19 mouse cellular contexts compared by ENCODE assay signal in the genomic region with DNA sequence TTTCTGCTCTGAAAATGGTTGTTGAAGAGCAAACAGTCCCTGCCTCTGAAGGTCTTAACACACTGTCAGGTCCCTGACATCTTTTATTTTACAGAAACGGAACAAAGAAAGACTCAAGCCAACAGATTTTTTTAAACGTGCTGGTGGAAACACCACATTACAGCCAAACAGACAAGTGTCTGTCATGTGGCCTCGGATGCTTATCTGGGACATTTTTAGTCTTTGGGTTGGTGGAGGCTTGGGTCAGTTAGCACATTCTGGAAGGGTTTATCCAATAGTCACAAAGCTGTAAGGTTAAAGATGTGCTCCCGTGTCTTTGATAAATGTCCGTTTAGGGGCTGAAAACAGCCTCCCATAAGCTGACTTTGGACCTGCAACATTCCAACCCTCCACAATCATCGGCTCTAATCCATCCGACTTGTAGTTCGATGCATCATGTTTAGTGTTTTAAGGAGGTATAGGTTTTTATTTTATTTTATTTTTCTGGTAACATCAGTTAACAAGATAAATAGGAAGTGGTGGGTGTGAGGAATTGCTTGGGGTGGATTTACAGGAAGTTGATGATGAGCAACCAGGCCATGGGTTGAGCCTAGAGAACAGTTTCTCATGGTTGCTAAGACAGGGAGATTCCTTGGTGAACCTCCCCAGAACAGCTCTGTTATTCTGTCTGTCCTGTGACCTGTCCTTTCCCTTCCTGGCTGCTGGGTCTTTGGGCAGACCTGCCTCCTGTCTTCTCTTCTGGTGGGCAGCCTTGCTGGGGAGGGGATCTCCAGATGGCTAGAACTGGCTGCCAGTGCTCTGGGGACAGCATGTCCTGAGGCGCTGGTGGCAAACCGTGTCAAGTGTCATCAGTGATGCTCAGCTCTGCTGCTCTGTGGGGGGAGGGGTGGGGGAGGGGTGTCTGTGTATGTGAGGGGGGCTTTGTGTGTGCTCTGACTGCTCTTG. TPM values are rescaled to one million over a fixed set of nuclear protein-coding genes. Genes with fewer than 3 reads are reported as not detected.
A peak's percentile ranks its signal among the peaks of the same experiment; 100 is the strongest.
DNase-seq lines count a peak whose midpoint lies in the region; ATAC-seq and TF ChIP-seq lines count a peak whose summit lies in the region.
"Had no signal": no experiment of that assay in that cellular context is flagged by ENCODE, and none has a peak within 500 bp of the region (broad histone marks: within the 10 kb centered on the region; RNA-seq: fewer than 3 reads in every experiment).

No protein-coding gene starts in this region.

- no peak overlapping the region for H3K9ac ChIP-seq in forebrain, embryonic 14.5 days (ENCODE audit: low read length)
- H3K9ac ChIP-seq in MEL (ENCODE audit: control insufficient read depth, low read depth, low read length, poor library complexity, severe bottlenecking) = peak overlapping the region; percentile 58
- H3K9ac ChIP-seq: embryonic facial prominence, embryonic 12.5 days; forebrain, embryonic 12.5 days; heart, embryonic 15.5 days had no signal

- H3K36me3 ChIP-seq in forebrain, embryonic 10.5 days (replicated peaks) = no peaks in the 10 kb centered on the region
- no peaks in the 10 kb centered on the region for H3K36me3 ChIP-seq in forebrain, embryonic 14.5 days (ENCODE audit: control insufficient read depth, insufficient read depth, low read length)
- H3K36me3 ChIP-seq in MEL (ENCODE audit: control insufficient read depth in 1 of 2, insufficient read depth in 2 of 2, low read length in 2 of 2) = peaks cover 0 to 58% of the 10 kb centered on the region in 2 experiments; a peak in 2 of 4 replicates
- peaks cover 87% of the 10 kb centered on the region for H3K36me3 ChIP-seq in megakaryocyte, embryonic 14.5 days (replicated peaks; ENCODE audit: low read length)
- H3K36me3 ChIP-seq: embryonic facial prominence, embryonic 12.5 days; forebrain, embryonic 12.5 days; heart, embryonic 15.5 days had no signal

- ATAC-seq in forebrain, embryonic 14.5 days = no peak
- ATAC-seq: intestine, postnatal 0 days had no signal

- no peak for DNase-seq in forebrain, embryonic 10.5 days (ENCODE audit: extremely low spot score, low spot score)
- DNase-seq in forebrain, embryonic 14.5 days (ENCODE audit: low spot score) = no peak
- peak; percentile 51 for DNase-seq in lung, postnatal 36 days
- no peak for DNase-seq in lung, postnatal 25 days (ENCODE audit: low spot score)
- DNase-seq in MEL (ENCODE audit: low read depth, low spot score) = peak; percentile 81
- DNase-seq in urinary bladder, postnatal 36 days (ENCODE audit: low spot score in 2 of 2) = no peak
- DNase-seq in right cerebral cortex, postnatal 4 days = no peak
- DNase-seq: cerebellum, adult 8-10 months; gastrocnemius, postnatal 14 days; kidney, postnatal 4 days had no signal

- TF ChIP-seq RAD21 in MEL (IDR thresholded peaks at IDR 0.05; ENCODE audit: low read depth, low read length) = no peak

- WGBS in forebrain, embryonic 10.5 days = 76% methylated on average over 10 of the region's 10 CpGs
- 76% methylated on average over 10 of the region's 10 CpGs for WGBS in forebrain, embryonic 14.5 days

- no peak for TF ChIP-seq CTCF in MEL (IDR thresholded peaks at IDR 0.05 in 2 of 3, conservative IDR thresholded peaks at IDR 0.05 in 1 of 3; ENCODE audit: control insufficient read depth in 1 of 3, insufficient read depth in 1 of 3, low read depth in 2 of 3, low read length in 3 of 3, poor library complexity in 1 of 3, severe bottlenecking in 1 of 3)

- H3K4me1 ChIP-seq in forebrain, embryonic 10.5 days = peaks cover 44% of the 10 kb centered on the region
- H3K4me1 ChIP-seq in forebrain, embryonic 14.5 days (ENCODE audit: control insufficient read depth, insufficient read depth, low read length) = no peaks in the 10 kb centered on the region
- H3K4me1 ChIP-seq in MEL (ENCODE audit: control insufficient read depth in 1 of 2, insufficient read depth in 2 of 2, low read length in 2 of 2) = peaks cover 13 to 52% of the 10 kb centered on the region in 2 experiments
- H3K4me1 ChIP-seq in megakaryocyte, embryonic 14.5 days = peaks cover 91% of the 10 kb centered on the region

- no peaks in the 10 kb centered on the region for H3K9me3 ChIP-seq in forebrain, embryonic 10.5 days
- no peaks in the 10 kb centered on the region for H3K9me3 ChIP-seq in forebrain, embryonic 14.5 days (replicated peaks; ENCODE audit: control insufficient read depth, low read length)
- no peaks in the 10 kb centered on the region for H3K9me3 ChIP-seq in MEL (replicated peaks; ENCODE audit: insufficient read depth, low read length)
- no peaks in the 10 kb centered on the region for H3K9me3 ChIP-seq in megakaryocyte, embryonic 14.5 days
- H3K9me3 ChIP-seq: embryonic facial prominence, embryonic 12.5 days; forebrain, embryonic 12.5 days; heart, embryonic 15.5 days had no signal

- peaks cover 54% of the 10 kb centered on the region for H3K79me2 ChIP-seq in MEL (ENCODE audit: control insufficient read depth, insufficient read depth, low read length, poor library complexity)

- H3K27me3 ChIP-seq in forebrain, embryonic 10.5 days (ENCODE audit: poor library complexity, severe bottlenecking) = no peaks in the 10 kb centered on the region
- H3K27me3 ChIP-seq in forebrain, embryonic 14.5 days (replicated peaks; ENCODE audit: control insufficient read depth, insufficient read depth, low read length) = no peaks in the 10 kb centered on the region
- H3K27me3 ChIP-seq in MEL (ENCODE audit: control insufficient read depth in 1 of 2, insufficient read depth in 2 of 2, low read length in 2 of 2) = no peaks in the 10 kb centered on the region
- H3K27me3 ChIP-seq in megakaryocyte, embryonic 14.5 days (replicated peaks) = no peaks in the 10 kb centered on the region
- H3K27me3 ChIP-seq: embryonic facial prominence, embryonic 12.5 days; forebrain, embryonic 12.5 days had no signal

- 0 out of 2 replicates have a peak overlapping the region, but pooled peaks have one; percentile 12 for H3K27ac ChIP-seq in forebrain, embryonic 10.5 days
- no peak overlapping the region for H3K27ac ChIP-seq in forebrain, embryonic 14.5 days (ENCODE audit: low read depth, low read length)
- peak overlapping the region; percentile 94 for H3K27ac ChIP-seq in MEL (ENCODE audit: control insufficient read depth, low read depth, low read length)
- H3K27ac ChIP-seq: embryonic facial prominence, embryonic 12.5 days; forebrain, embryonic 12.5 days; heart, embryonic 15.5 days had no signal

- H3K4me3 ChIP-seq in forebrain, embryonic 10.5 days = no peak overlapping the region
- H3K4me3 ChIP-seq in forebrain, embryonic 14.5 days (ENCODE audit: low read depth, low read length) = no peak overlapping the region
- peak overlapping the region; percentile 16 to 21; a peak in 3 of 4 replicates for H3K4me3 ChIP-seq in MEL (ENCODE audit: control insufficient read depth in 1 of 2, insufficient read depth in 1 of 2, low read depth in 2 of 2, low read length in 2 of 2)
- H3K4me3 ChIP-seq in megakaryocyte, embryonic 14.5 days (replicated peaks) = peak overlapping the region; percentile 97
- H3K4me3 ChIP-seq: embryonic facial prominence, embryonic 12.5 days; forebrain, embryonic 12.5 days; heart, embryonic 15.5 days had no signal

- no peak overlapping the region for H3K4me2 ChIP-seq in forebrain, embryonic 14.5 days (ENCODE audit: low read length)
- H3K4me2 ChIP-seq: embryonic facial prominence, embryonic 12.5 days; forebrain, embryonic 12.5 days; heart, embryonic 15.5 days had no signal

- peak; percentile 57 to 63; a peak in 3 of 4 replicates for TF ChIP-seq EP300 in MEL (IDR thresholded peaks at IDR 0.05; ENCODE audit: low read depth in 1 of 2, low read length in 2 of 2)

- no peak for TF ChIP-seq POLR2A in MEL (IDR thresholded peaks at IDR 0.05; ENCODE audit: control insufficient read depth in 1 of 2, insufficient read depth in 1 of 2, low read depth in 1 of 2, low read length in 2 of 2, poor library complexity in 1 of 2)

TF ChIP-seq in MEL, 35 proteins besides CTCF, POLR2A, EP300 and RAD21 (continues in another document):
- TF ChIP-seq MAX (IDR thresholded peaks at IDR 0.05; ENCODE audit: low read length) = peak; percentile 45; the same call in 1 of the 2 replicates
- peak; percentile 68 for TF ChIP-seq ZNF384 (IDR thresholded peaks at IDR 0.05; ENCODE audit: low read depth, low read length)
- no peak for TF ChIP-seq NELFE (IDR thresholded peaks at IDR 0.05; ENCODE audit: low read depth, low read length)
- TF ChIP-seq USF1 (IDR thresholded peaks at IDR 0.05; ENCODE audit: low read depth, low read length) = peak; percentile 87
- TF ChIP-seq HCFC1 (IDR thresholded peaks at IDR 0.05; ENCODE audit: low read depth, low read length) = peak; percentile 52; the same call in 1 of the 2 replicates
- TF ChIP-seq ETS1 (IDR thresholded peaks at IDR 0.05; ENCODE audit: low read depth, low read length) = peak; percentile 44
- peak; percentile 15; the same call in 1 of the 2 replicates for TF ChIP-seq TBP (IDR thresholded peaks at IDR 0.05; ENCODE audit: low read depth, low read length)
- peak; percentile 59; the same call in 1 of the 2 replicates for TF ChIP-seq BHLHE40 (IDR thresholded peaks at IDR 0.05; ENCODE audit: borderline replicate concordance, low read depth, low read length)
- peak; percentile 62; the same call in 1 of the 2 replicates for TF ChIP-seq MYC (IDR thresholded peaks at IDR 0.05; ENCODE audit: low read depth, low read length)
- no peak for TF ChIP-seq CHD2 (IDR thresholded peaks at IDR 0.05; ENCODE audit: low read length)
- TF ChIP-seq RCOR1 (IDR thresholded peaks at IDR 0.05; ENCODE audit: low read depth, low read length) = 0 out of 2 replicates have a peak, but pooled peaks have one; percentile 8
- TF ChIP-seq TCF12 (IDR thresholded peaks at IDR 0.05; ENCODE audit: low read depth, low read length) = no peak
- peak; percentile 53; the same call in 1 of the 2 replicates for TF ChIP-seq SIN3A (IDR thresholded peaks at IDR 0.05; ENCODE audit: low read length)
- peak; percentile 69 for TF ChIP-seq GATA1 (IDR thresholded peaks at IDR 0.05; ENCODE audit: low read depth, low read length)

RNA-seq across cellular contexts. Expression of a gene that starts 6.2 kb away (rescaled TPM):
- 16.7 and 17.1 TPM in 2 replicates for polyA plus RNA-seq in forebrain, embryonic 10.5 days (2016; fragmentation: Nextera tagmentation; extraction: Ambion mirVana)
- 27.6 and 31.9 TPM in 2 replicates for polyA plus RNA-seq in forebrain, embryonic 14.5 days (2014; fragmentation: Nextera tagmentation; extraction: Ambion mirVana)
- 101 and 116 TPM in 2 replicates for total RNA-seq in MEL (2012; rRNA removed)
- 100 to 1,000 TPM; 234 to 696 TPM for polyA plus RNA-seq in MEL (2012; ENCODE audit: insufficient read depth in 1 of 2, insufficient read length in 2 of 2, low read depth in 1 of 2, low replicate concordance in 2 of 2, missing spikeins in 1 of 2)
- 2,077 and 24,581 TPM in 2 replicates for polyA plus RNA-seq in megakaryocyte, embryonic 14.5 days (2012; ENCODE audit: insufficient read depth, low replicate concordance)

RNA-seq across cellular contexts. Expression of a gene that starts 25.1 kb away (rescaled TPM):
- not detected in 2 replicates for polyA plus RNA-seq in forebrain, embryonic 10.5 days (2016; fragmentation: Nextera tagmentation; extraction: Ambion mirVana)
- polyA plus RNA-seq in forebrain, embryonic 14.5 days (2014; fragmentation: Nextera tagmentation; extraction: Ambion mirVana) = 0.09 and 0.10 TPM in 2 replicates
- total RNA-seq in MEL (2012; rRNA removed) = not detected in 2 replicates
- polyA plus RNA-seq in MEL (2012; ENCODE audit: insufficient read depth in 1 of 2, insufficient read length in 2 of 2, low read depth in 1 of 2, low replicate concordance in 2 of 2, missing spikeins in 1 of 2) = not detected
- 1.1 and 4.1 TPM in 2 replicates for polyA plus RNA-seq in megakaryocyte, embryonic 14.5 days (2012; ENCODE audit: insufficient read depth, low replicate concordance)
- total RNA-seq: adrenal gland, postnatal 4 days; gastrocnemius, postnatal 14 days had no signal
- polyA plus RNA-seq: C2C12; intestine, postnatal 0 days; small intestine, adult 2 months; testis, adult 2 months had no signal

Comparison
In these comparisons a context has a peak if more than half of its experiments do, and no peak if none do; other contexts are left out.
1. DNase-seq: peak in lung, postnatal 36 days (single experiment) and MEL (single experiment); none in forebrain, embryonic 10.5 days (single experiment), forebrain, embryonic 14.5 days (single experiment), lung, postnatal 25 days (single experiment), urinary bladder, postnatal 36 days (0 of 2) and right cerebral cortex, postnatal 4 days (single experiment).
2. H3K4me3 ChIP-seq: peak in MEL (2 of 2) and megakaryocyte, embryonic 14.5 days (single experiment); none in forebrain, embryonic 10.5 days (single experiment) and forebrain, embryonic 14.5 days (single experiment).